Mouse (Mus musculus) lung, adult 2 months (tissue): ENCODE data around the gene Xiap. TPM values are rescaled to one million over a fixed set of nuclear protein-coding genes. Genes with fewer than 3 reads are reported as not detected.
A peak's percentile ranks its signal among the peaks of the same experiment; 100 is the strongest.

ENCODE experiments used
- DNase-seq: peaks from one replicate; pipeline ENCODE4 v3.0.0; 2022
- H3K4me1 ChIP-seq: fragments of 200-500 bp; 2 replicates; pipeline ENCODE4 v1.6.1; 2011; ENCODE audit warnings: low read length; ENCODE audit not compliant: control insufficient read depth, insufficient read depth
- H3K4me3 ChIP-seq: fragments of 200-500 bp; replicated peaks from 2 replicates; pipeline ENCODE3; 2011; ENCODE audit warnings: low read depth, mild to moderate bottlenecking, control low read depth, low read length; ENCODE audit errors: extremely low read depth
- CTCF ChIP-seq: fragments of 200-500 bp; IDR thresholded peaks from 2 replicates; pipeline ENCODE4 v1.5.1; 2011; ENCODE audit warnings: mild to moderate bottlenecking, low read length, control low read depth; ENCODE audit not compliant: insufficient read depth
- POLR2A ChIP-seq: fragments of 200-500 bp; IDR thresholded peaks from 2 replicates; pipeline ENCODE4 v1.6.1; 2011; ENCODE audit warnings: low read depth, mild to moderate bottlenecking, control low read depth, low read length, borderline replicate concordance; ENCODE audit errors: extremely low read depth
- WGBS: fragments of 180-500 bp; shearing (Covaris S2); methylation state at CpG from one replicate; pipeline ENCODE4 v1.1.7; 2018; 5-methylcytosine and 5-hydroxymethylcytosine counted together
- polyA plus RNA-seq: library from polyadenylated mRNA; depleted of rRNA; stranded (reverse); fragments of >200 nt; gene quantifications from 2 replicates; pipeline ENCODE4 v1.2.3, GENCODE M21; 2012; rRNA removed

The Xiap gene
- polyA plus RNA-seq, 1 experiment: 16.5 TPM

DNA sequence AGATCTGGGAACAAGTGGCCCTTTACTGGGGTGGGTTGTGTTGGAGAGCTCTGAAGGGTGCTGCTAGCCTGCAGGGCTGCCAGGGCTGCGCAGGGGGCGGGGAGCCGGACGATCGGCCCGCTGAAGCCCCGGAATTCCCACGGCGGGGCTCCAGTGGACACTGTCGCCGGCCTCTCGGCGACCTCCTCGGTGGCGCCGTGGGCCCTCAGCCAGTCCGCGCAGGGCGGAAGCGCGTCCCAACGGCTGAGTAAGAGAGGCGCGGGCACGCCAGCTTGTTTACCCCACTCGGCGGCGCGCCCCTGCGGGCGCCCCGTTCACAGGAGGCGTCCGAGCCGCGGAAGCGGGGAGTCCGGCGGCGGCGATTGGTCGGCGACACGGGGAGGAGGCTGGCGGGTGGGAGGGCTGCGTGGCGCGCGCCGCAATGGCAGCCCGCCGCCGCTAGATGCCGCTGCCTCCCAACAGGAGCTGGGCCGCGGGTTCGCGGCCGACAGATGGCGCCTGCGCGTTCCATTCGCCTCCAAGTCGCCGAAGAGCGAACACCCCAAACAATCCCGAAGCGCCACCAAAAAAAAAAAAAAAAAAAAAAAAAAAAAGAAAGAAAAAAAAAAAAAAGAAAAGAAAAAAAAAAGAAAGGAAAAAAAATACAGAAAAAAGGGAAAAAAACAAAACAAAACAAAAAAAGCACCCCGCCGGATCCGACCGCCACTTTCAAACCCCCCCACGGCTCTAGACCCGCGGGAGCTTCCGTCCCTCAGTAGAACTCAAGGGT lies 89.5 kb downstream of the Xiap start, which contains the start of gene Stag2:
TSS of gene Stag2 (plus strand) at position 530 of the 769 bp plus-strand sequence.
- 20% methylated on average over 76 of the region's 76 CpGs for WGBS
- Histone ChIP-seq H3K4me3 (peak within 1 kb of the TSS; percentile 99), H3K4me1 (peaks cover 4% of the 10 kb centered on the region; the same call in 1 of the 2 replicates)
- TF ChIP-seq POLR2A (peak; percentile 44; the same call in 1 of the 2 replicates), CTCF (peak; percentile 44; the same call in 1 of the 2 replicates)
- DNase-seq: peak; percentile 76

DNA sequence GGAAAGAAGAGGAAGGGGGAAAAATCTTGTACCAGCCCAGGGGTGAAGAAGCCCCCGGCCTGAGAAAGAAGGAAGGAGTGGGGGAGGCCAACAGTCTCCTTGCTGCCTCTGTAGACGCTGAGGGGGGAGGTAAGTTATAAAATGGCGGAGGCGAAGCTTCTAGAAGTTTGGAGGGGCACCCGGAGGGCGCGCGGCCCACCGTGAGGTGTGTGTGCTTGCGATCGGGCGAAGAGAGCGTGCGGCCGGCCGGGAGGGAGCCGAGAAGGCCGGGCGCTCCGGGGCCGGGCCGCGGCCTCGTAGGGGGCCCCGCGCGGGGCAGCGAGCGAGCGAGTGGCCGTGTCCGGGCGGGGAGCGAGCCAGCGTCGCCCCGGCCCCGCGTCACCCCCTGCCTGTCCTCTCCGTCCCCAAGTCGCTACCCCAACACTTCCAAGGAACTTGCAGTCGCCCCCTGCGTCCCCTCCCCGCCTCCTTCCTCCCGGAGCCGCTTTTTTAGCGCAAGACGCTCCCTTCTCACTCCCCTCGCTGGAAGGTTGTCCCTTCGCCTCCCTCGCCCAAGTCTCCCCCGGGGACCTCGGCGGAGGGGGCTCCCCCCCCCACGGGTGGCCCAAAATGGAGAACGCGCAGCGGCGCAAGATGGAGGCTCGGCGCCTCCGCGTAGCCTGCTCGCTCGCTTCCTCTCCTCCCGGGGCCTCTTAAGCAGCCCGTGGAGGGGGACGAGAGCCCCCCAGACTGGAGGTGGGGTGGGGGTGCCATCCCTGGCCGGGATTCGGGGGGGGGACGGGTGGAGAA lies 90.3 kb downstream of the Xiap start:
- peak; percentile 61 for DNase-seq
- Histone ChIP-seq H3K4me1 (peaks cover 4% of the 10 kb centered on the region; the same call in 1 of the 2 replicates), H3K4me3 (peak overlapping the region; percentile 99)
- TF ChIP-seq POLR2A: peak; percentile 26; the same call in 1 of the 2 replicates
- no peak for TF ChIP-seq CTCF
- 30% methylated on average over 70 of the region's 71 CpGs for WGBS

DNA sequence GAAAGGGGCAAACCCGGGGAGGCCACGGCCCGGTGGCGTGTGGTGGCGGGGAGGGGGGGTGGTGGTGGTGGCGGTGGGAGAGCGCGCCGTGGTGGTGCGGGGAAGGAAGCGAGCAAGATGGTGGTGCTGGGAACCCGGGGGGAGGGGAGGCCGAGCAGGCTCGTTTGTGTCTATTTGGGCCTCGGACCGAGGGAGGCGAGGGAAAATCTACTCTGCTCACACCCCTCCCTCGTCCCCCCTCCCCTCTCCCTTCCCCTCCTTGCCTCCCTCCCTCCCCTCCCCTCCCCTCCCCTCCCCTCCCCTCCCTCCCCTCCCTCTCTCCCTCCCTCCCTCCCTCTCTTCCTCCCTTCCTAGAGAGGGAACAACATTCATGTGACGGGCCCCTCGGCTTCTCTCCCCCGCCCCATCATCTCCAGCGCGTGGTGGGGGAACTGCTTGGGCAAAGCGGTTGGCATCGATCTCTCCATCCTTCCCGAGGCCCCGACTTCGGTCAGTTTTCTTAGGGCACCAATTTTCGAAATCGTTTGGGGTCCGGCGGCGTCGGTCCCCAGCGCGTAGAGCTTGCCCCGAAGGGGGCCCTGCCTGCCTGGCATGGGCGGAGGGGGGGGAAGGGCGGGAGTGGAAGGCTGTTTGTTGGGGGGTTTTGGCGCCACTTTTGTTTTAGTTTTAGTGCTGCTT lies 91.0 kb downstream of the Xiap start:
- Histone ChIP-seq H3K4me3 (peak overlapping the region; percentile 99), H3K4me1 (peaks cover 4% of the 10 kb centered on the region; the same call in 1 of the 2 replicates)
- DNase-seq: peak; percentile 58
- TF ChIP-seq POLR2A (peak; percentile 56; the same call in 1 of the 2 replicates), CTCF (no peak)
- WGBS: 31% methylated on average over 20 of the region's 40 CpGs

DNA sequence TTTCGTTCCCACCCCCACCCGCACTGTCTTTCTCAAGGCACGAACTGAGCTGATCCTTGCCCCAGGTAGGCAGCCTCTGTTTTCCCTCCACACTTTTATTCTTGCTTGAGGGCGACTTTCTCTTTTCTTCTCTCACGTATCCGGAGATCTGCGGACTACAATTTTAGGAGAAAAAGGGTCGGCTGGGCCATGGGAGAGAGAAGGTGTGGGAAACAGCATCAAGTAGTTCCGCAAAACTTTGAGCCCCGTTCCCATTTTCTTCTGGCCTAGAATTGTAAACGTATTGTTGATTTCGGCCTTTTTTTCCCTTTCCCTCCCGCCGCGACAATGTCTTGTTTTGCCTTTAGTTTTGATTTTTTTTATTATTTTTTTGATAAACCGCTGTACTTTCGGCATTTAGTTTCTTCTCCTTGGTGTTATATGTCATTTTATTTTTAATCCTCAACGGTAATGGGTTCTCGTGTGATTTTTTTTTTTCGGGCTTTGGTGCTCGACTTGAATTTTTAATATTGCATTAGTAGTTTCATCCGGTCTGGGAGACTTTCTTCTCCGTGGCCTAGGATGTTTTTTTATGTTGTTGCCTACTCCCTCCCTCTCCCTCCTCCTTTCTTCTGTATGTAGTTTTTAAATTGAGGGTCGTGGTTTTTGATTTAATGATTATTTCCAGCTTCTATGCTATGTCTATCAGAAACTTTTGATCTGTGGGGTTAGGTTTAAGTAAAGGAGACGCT lies 91.7 kb downstream of the Xiap start:
- TF ChIP-seq POLR2A: no peak
- TF ChIP-seq CTCF: no peak
- WGBS: 21% methylated on average over 25 of the region's 25 CpGs
- peak; percentile 22 for DNase-seq
- Histone ChIP-seq H3K4me1 (peaks cover 4% of the 10 kb centered on the region; the same call in 1 of the 2 replicates), H3K4me3 (peak overlapping the region; percentile 99)

DNA sequence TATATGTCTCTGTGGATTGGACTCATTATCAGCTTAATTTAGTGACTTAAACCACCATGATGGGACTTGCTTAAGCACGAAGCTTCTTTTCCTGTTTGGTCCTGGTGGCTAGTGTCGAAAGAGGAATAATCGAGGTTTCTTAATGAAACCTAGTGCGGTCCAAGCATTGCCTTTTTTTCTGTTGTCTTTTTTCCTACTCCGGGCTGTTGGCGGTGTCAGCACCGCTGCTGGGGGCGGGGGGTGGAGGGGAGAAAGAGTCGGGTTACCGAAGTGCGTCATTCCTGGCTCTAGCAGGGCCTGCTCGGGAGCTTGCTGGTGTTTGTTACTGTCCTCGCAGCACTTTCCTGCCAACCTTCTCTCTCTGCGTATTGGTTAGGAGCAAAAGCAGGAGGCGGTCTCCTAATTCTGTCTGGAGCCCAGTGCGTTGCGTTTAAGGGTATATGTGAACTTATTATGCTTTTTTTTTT lies 92.5 kb downstream of the Xiap start:
- 18% methylated on average over 17 of the region's 17 CpGs for WGBS
- TF ChIP-seq CTCF (no peak), POLR2A (peak; percentile 67; the same call in 1 of the 2 replicates)
- peaks cover 4% of the 10 kb centered on the region; the same call in 1 of the 2 replicates for H3K4me1 ChIP-seq
- DNase-seq: peak; percentile 67
- peak overlapping the region; percentile 82 for H3K4me3 ChIP-seq

DNA sequence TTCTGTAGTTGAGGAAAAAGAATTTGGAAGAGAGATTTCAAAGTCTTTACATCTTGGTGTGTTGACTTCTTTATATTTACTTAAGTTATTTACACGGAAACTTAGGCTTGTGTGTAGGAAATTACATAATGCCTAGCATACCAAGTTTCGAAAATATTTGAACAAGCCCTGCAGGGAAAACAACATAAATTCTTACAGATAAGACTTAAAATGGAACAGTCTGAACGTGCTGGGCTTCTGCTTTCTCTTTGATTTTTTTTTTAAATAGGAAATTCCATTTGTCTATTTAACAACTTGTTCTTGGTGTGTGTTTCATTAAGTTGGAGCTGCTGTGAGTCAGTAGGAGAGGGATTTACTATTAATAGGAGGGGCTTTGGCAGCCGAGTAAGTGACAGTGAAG lies 93.6 kb downstream of the Xiap start:
- peak overlapping the region; percentile 13 for H3K4me3 ChIP-seq
- no peak for DNase-seq
- WGBS: 25% methylated on average over 4 of the region's 4 CpGs

More for the DNA sequence above, 93.6 kb downstream of the Xiap start:
- H3K4me1 ChIP-seq: peaks cover 2% of the 10 kb centered on the region; the same call in 1 of the 2 replicates
- TF ChIP-seq CTCF (no peak), POLR2A (no peak)

Other genes starting within 250 kb of the Xiap start
- gene Thoc2, start 139.0 kb upstream of the Xiap start, polyA plus RNA-seq: 3.9 and 9.5 TPM in 2 replicates
- gene Stag2, start 89.6 kb downstream of the Xiap start, polyA plus RNA-seq: 6.9 and 12.2 TPM in 2 replicates